Mouse (Mus musculus): ENCODE measurements around the gene Phf20.

GRCm38 (mm10) chr2:156324116-156324588 is 127.9 kb downstream of the Phf20 start:
- TF ChIP-seq FLI1 (IDR thresholded peaks at IDR 0.05; ENCODE audit: low read length) (no peak), GATA1 (IDR thresholded peaks at IDR 0.05; ENCODE audit: borderline replicate concordance, low read length) (no peak)
